Mouse (Mus musculus): ENCODE results near the gene Vmac. TPM values are rescaled to one million over a fixed set of nuclear protein-coding genes. Genes with fewer than 3 reads are reported as not detected.

Vmac gene
- total RNA-seq, 2 experiments from 2014 or later: 13.7 to 14.9 TPM

- intact Hi-C loops (cut with DNase I): no loop called here
- no peak for DNase-seq (ENCODE audit: low spot score in 2 of 2)
Observed at GRCm38 (mm10) chr17:56700451-56700850, 17.4 kb downstream of the Vmac start.

DNA sequence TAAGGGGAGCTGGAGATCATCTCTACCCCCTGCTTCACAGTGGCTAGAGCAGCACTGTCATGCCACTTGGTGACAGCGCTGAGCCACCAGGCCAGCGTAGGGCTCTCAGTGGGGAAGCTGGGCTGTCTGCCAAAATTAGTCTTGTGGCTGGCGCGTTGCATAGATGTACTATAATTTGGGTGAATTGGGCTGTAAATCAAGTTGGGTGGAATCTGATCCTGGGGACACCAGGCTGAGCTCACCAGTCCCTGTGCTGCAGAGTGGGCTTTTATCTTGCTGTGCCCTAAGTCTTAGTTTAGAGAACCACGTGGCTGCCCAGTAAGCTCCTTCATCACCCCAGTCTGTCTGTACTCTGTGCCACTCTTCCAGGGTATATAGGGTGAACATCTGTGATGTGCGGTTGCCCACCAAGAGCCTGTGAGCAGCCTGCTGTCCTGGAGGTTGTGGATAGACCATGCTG lies 23.9 kb downstream of the Vmac start:
- intact Hi-C loops (cut with DNase I): no loop called here
- peak; percentile 41 to 63 for DNase-seq (ENCODE audit: low spot score in 2 of 2)

DNA sequence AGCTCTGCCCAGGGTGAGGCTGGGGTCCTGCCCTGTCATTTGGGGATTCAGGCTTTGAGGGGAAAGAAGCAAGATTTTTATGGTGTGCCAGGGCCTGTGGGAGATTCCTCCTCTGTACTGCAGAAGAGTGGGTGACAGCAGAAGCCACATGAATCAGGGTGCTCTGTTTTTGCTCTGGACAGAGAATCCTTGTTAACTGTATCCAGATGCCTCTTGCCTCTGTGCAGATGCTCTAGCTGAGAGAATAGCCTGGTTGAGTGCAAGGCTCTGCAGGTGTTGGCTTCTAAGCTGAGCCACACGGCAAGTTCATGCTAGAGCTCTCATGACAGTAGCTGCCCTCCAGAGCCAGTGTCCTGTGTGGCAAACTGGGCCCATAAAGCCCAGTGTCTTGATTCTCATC lies 24.4 kb downstream of the Vmac start:
- no peak for DNase-seq (ENCODE audit: low spot score in 2 of 2)
- intact Hi-C loops (cut with DNase I): no loop called here

DNA sequence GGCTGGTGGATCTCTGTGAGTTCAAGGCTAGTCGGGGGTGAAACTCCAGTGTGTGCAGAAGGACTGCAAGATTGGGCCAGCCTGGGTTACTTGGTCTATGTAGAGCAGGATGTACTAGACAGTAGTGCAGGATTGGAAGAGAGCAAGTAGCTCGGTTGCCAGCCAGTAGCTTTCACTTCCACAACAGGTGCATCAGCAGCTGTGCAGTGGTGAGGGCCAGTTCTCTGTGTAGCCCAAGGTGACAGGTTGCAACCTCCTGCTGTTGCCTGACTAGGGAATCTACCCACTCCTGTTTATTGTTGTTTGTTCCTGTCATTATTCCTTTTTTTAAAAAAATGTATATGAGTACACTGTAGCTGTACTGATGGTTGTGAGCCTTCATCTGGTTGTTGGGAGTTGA lies 29.1 kb downstream of the Vmac start:
- DNase-seq (ENCODE audit: low spot score in 2 of 2): no peak
- intact Hi-C loops (cut with DNase I): no loop called here

GRCm38 (mm10) chr17:56688045-56688444 lies 29.8 kb downstream of the Vmac start:
- intact Hi-C loops (cut with DNase I): no loop called here

GRCm38 (mm10) chr17:56686801-56687200 lies 31.0 kb downstream of the Vmac start:
- intact Hi-C loops (cut with DNase I): no loop called here
- DNase-seq (ENCODE audit: low spot score in 2 of 2): no peak

More at GRCm38 (mm10) chr17:56688045-56688444, 29.8 kb downstream of the Vmac start:
- no peak for DNase-seq (ENCODE audit: low spot score in 2 of 2)

- intact Hi-C loops (cut with DNase I): no loop called here
- DNase-seq (ENCODE audit: low spot score in 2 of 2): no peak
Observed at GRCm38 (mm10) chr17:56684649-56685048, 33.2 kb downstream of the Vmac start.

- DNase-seq (ENCODE audit: low spot score in 2 of 2): no peak
- intact Hi-C loops (cut with DNase I): no loop called here
Observed at GRCm38 (mm10) chr17:56683546-56684140, 34.2 kb downstream of the Vmac start.

DNA sequence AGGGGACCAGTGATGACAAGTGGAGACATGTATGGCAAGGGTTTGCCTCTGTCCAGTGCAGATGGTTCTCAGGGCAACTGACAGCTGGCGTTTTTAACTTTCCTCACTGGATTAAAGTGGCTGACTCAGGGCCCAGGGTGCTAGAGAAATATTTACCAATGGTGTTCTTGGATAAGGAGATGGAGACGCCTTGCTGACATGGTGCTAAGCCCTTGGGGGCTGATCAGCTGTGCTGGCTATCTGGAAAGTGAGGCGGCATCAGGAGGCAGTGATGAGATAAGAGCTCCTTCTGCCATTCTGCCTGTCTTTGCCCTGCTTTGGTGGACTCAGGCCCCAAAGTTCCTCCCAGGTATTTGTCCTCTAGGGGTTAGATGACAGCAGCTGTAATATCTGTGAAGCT lies 34.9 kb downstream of the Vmac start:
- intact Hi-C loops (cut with DNase I): no loop called here
- no peak for DNase-seq (ENCODE audit: low spot score in 2 of 2)

- intact Hi-C loops (cut with DNase I): no loop called here
- DNase-seq (ENCODE audit: low spot score in 2 of 2): no peak
Observed at GRCm38 (mm10) chr17:56681791-56682190, 36.0 kb downstream of the Vmac start.

- intact Hi-C loops (cut with DNase I): loop anchor here (2.0 to 5.0 kb wide), 2 partner anchors 88 to 89 kb away; partner anchors contain the start of genes Dus3l, Safb and Safb2
- no peak for DNase-seq (ENCODE audit: low spot score in 2 of 2)
Observed at GRCm38 (mm10) chr17:56673647-56674416, 44.0 kb downstream of the Vmac start.

DNA sequence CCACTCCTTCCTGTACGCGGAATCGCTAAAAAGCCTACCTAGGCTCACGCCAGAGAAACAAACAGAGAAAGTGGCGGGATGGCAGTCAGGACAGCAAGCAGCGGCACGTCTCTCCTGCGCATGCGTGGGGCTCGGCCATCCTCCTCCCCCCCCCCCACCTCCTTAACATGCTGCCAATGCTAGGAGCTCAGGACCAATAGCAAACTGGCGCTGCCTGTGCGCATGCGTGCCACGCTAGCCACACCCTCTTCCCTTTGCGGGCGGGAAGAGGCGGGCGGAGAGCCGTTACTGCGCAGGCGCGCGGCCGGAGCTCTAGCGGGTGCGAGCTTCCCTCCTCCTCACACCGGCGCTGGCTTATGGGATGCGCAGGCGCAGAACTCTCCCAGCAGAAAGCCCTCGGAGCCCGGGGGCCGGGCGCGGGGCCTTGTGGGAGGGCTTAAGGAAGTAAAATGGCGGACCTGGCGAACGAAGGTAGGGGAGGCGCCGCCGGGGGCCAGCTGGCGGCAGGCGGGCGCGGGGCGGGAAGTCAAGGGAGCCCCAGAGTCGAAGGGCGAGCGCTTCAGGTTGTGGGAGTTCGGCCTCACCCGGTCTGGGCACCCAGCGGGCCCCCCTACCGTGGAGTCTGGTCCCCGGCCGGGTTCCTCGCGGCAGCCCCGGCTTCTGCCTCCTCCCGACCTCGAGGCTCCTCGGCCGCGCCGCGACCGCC lies 44.7 kb downstream of the Vmac start, which contains the start of gene Ranbp3:
TSS of gene Ranbp3 (plus strand) at position 354 of the 706 bp plus-strand sequence.
- intact Hi-C loops (cut with DNase I): loop anchor here (2.0 to 5.0 kb wide), 2 partner anchors 88 to 89 kb away; partner anchors contain the start of genes Dus3l, Safb and Safb2
- DNase-seq (ENCODE audit: low spot score in 2 of 2): peak; percentile 99 to 100

DNA sequence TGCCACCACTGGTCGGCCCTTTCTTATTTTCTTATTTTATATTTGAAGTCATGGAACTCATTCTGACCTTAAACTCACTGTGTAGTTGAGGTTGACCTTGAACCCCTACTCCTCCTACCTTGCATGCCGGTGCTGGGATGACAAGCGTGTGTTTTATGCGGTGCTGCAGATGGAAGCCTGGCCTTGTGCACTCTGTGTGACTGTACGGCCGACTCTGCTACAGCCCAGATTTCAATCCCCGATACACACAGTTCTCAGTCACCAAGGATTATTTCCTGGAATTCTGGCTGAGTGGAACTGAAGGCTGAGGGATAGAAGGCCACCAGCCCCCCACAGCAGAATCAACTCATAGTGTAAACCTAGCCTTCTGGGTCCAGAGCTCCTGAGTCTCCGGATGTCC lies 48.1 kb downstream of the Vmac start:
- no peak for DNase-seq (ENCODE audit: low spot score in 2 of 2)

DNA sequence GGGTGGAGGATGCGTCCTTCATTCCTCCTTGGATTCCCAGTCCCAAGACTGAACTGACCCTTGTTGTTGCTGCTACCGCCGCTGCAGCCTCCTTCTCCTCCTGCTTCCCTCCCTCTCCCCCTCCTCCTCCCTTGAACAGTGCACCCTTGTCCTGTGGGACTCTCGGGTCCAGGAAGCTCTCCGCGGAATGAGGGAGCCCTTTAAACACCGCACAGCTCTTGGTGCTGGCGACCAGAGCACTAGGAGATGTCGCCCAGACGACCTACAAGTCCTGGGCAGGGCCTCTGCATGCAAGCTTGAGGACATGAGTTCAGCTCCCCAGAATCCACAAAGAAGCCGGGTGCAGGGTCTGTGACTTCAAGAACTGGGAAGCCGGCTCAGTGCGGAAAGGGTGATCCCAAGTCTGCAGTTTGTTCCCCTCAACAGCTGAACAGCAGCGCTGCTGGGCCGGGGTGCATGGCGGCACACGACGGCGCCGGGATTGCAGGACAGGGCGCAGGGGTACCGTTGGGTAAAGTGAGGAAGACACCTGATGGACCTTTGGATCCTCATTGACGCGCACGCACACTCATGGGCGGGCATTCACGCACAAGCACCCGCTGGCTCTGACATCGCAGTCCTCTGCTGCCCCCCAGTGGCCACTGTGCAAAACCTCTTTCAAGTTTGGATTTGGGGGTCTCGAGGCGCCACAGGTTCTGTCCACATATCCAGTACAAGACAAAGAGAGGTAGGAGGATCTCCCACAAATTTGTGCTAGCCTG lies 49.3 kb downstream of the Vmac start:
- peak; percentile 77 to 82 for DNase-seq (ENCODE audit: low spot score in 2 of 2)
- intact Hi-C loops (cut with DNase I): loop anchor here (2.0 to 5.0 kb wide), 2 partner anchors 41 to 56 kb away; partner anchors contain the start of genes Catsperd, Lonp1 and Rpl36

More for the DNA sequence above, 48.1 kb downstream of the Vmac start:
- intact Hi-C loops (cut with DNase I): loop anchor here (2.0 to 5.0 kb wide), 3 partner anchors 42 to 93 kb away; partner anchors contain the start of genes Catsperd, Dus3l, Lonp1 and Rpl36

DNA sequence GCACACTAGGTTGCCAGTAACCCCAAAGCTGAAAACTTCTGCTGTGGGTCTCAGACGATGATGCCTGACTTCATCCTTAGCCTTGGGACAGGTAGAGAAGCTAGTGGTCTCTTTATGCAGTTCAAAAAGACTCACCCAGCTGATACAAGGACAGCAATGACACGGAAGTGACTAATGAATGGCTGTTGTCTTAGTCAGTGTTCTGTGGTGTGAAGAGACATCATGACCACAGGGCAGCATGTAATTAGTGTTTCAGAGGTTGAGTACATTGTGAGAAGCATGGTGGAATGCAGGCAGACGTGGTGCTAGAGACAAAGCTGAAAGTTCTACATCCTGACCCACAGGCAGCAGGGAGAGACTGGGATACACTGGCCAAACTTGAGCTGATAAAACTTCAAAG lies 50.2 kb downstream of the Vmac start:
- DNase-seq (ENCODE audit: low spot score in 2 of 2): no peak
- intact Hi-C loops (cut with DNase I): loop anchor here (5.0 kb wide), 1 partner anchor 40 kb away; the partner anchor contains the start of genes Catsperd and Lonp1

DNA sequence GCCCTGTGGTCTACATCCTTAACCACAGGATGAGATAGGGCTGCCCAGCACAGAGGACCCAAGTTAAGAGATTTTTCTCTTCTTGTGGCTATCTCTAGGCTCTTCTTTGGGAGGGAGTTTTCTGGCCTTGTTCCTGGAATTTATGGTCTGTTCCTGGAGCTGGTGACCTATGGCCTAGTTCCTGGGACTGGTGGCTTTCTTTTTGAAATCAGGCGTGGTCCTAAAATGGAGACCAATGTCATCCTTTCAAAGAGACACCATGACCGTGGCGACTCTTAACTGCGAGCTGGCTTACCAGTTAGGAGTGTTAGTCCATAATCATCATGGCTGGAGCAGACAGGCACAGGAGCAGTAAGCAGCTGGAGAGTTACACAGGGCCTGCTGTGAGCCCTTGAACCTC lies 51.4 kb downstream of the Vmac start:
- intact Hi-C loops (cut with DNase I): loop anchor here (5.0 kb wide), 1 partner anchor 39 kb away; the partner anchor contains the start of genes Catsperd and Lonp1
- no peak for DNase-seq (ENCODE audit: low spot score in 2 of 2)

DNA sequence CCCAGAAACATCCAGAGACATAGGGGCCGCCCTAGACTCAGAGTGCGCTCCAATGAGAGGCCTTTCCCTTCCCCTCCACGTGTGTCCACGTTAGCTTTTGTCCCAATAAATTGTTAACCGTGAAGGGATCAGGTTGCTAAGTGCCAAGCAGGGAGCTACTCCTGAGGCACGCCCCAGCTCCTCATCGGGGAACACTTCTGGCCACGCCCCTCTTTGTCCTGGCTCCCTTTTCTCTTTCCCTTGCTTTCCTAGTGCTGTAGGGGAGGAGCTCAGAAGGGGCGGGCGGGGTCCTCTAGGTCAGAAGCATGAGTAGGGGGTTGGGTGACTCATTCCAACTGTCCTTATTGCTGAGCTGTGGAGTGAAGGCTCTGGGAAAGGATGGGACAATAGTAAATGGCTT lies 53.5 kb downstream of the Vmac start:
- DNase-seq (ENCODE audit: low spot score in 2 of 2): no peak
- intact Hi-C loops (cut with DNase I): no loop called here
